33 mouse cellular contexts compared by ENCODE assay signal in genomic region chr1:58253466-58253865, GRCm38 (mm10). TPM values are rescaled to one million over a fixed set of nuclear protein-coding genes. Genes with fewer than 3 reads are reported as not detected.
A peak's percentile ranks its signal among the peaks of the same experiment; 100 is the strongest.
DNase-seq lines count a peak whose midpoint lies in the region; ATAC-seq lines count a peak whose summit lies in the region.
"Had no signal": no experiment of that assay in that cellular context is flagged by ENCODE, and none has a peak within 500 bp of the region (broad histone marks: within the 10 kb centered on the region; RNA-seq: fewer than 3 reads in every experiment).

No protein-coding gene starts in this region.

- no peak overlapping the region for H3K27ac ChIP-seq in embryonic facial prominence, embryonic 14.5 days (replicated peaks; ENCODE audit: low read depth, low read length)
- H3K27ac ChIP-seq: embryonic facial prominence, embryonic 15.5 days; forebrain, embryonic 13.5 days; hindbrain, embryonic 14.5 days; kidney, embryonic 15.5 days; layer of hippocampus, adult 2 months; limb, embryonic 13.5 days; midbrain, embryonic 13.5 days; neural tube, embryonic 13.5 days had no signal

- H3K4me3 ChIP-seq in embryonic facial prominence, embryonic 14.5 days (ENCODE audit: low read depth, low read length), result no peak overlapping the region
- H3K4me3 ChIP-seq: embryonic facial prominence, embryonic 15.5 days; forebrain, embryonic 13.5 days; heart, embryonic 12.5 days; kidney, embryonic 15.5 days; layer of hippocampus, adult 2 months; limb, embryonic 13.5 days; megakaryocyte, embryonic 14.5 days; midbrain, embryonic 13.5 days; neural tube, embryonic 13.5 days had no signal

- ATAC-seq in embryonic facial prominence, embryonic 14.5 days (ENCODE audit: low read depth), result peak; percentile 33; the same call in 1 of the 2 replicates
- ATAC-seq: CD4-positive, CD25-positive, alpha-beta regulatory T cell, adult 4 months; forebrain, embryonic 13.5 days; midbrain, embryonic 13.5 days had no signal

- H3K9me3 ChIP-seq in embryonic facial prominence, embryonic 14.5 days (ENCODE audit: control insufficient read depth, low read length), result no peaks in the 10 kb centered on the region
- H3K9me3 ChIP-seq: embryonic facial prominence, embryonic 15.5 days; forebrain, embryonic 13.5 days; heart, embryonic 12.5 days; kidney, embryonic 15.5 days; limb, embryonic 13.5 days; midbrain, embryonic 13.5 days; neural tube, embryonic 13.5 days had no signal

- no peak overlapping the region for H3K9ac ChIP-seq in embryonic facial prominence, embryonic 14.5 days (ENCODE audit: low read depth, low read length)
- H3K9ac ChIP-seq: embryonic facial prominence, embryonic 15.5 days; forebrain, embryonic 13.5 days; heart, embryonic 12.5 days; hindbrain, embryonic 14.5 days; kidney, embryonic 15.5 days; limb, embryonic 13.5 days; midbrain, embryonic 13.5 days; neural tube, embryonic 13.5 days had no signal

- no peaks in the 10 kb centered on the region for H3K36me3 ChIP-seq in embryonic facial prominence, embryonic 14.5 days (ENCODE audit: control insufficient read depth, insufficient read depth, low read length)
- H3K36me3 ChIP-seq: embryonic facial prominence, embryonic 15.5 days; heart, embryonic 12.5 days; kidney, embryonic 15.5 days; limb, embryonic 13.5 days; midbrain, embryonic 13.5 days; neural tube, embryonic 13.5 days had no signal

- peak; percentile 65 for DNase-seq in heart, adult 11 months
- no peak for DNase-seq in heart, postnatal 14 days
- DNase-seq in ES-CJ7 (ENCODE audit: low read depth, low spot score) (peak; percentile 30), ZHBTc4 (ENCODE audit: low read depth, low spot score) (peak; percentile 46)
- DNase-seq in embryonic facial prominence, embryonic 14.5 days (ENCODE audit: low spot score), result peak; percentile 21
- DNase-seq in right cerebral cortex, postnatal 10 days (ENCODE audit: low spot score in 2 of 2), result no peak
- no peak for DNase-seq in adrenal gland, adult 8-10 months
- DNase-seq: adrenal gland, postnatal 25 days; cerebellum, adult 11-12 months; cerebellum, adult 9-11 months; gastrocnemius, postnatal 14 days; kidney, adult 18-20 months; kidney, postnatal 25 days; thymus, adult 2 months; thymus, postnatal 36 days had no signal

- no peaks in the 10 kb centered on the region for H3K27me3 ChIP-seq in embryonic facial prominence, embryonic 14.5 days (replicated peaks; ENCODE audit: control insufficient read depth, insufficient read depth, low read length)
- H3K27me3 ChIP-seq: embryonic facial prominence, embryonic 15.5 days; forebrain, embryonic 13.5 days; heart, embryonic 12.5 days; kidney, embryonic 15.5 days; limb, embryonic 13.5 days; megakaryocyte, embryonic 14.5 days; midbrain, embryonic 13.5 days; neural tube, embryonic 13.5 days had no signal

- H3K4me1 ChIP-seq in embryonic facial prominence, embryonic 14.5 days (ENCODE audit: control insufficient read depth, insufficient read depth, low read length), result no peaks in the 10 kb centered on the region
- H3K4me1 ChIP-seq: embryonic facial prominence, embryonic 15.5 days; forebrain, embryonic 13.5 days; heart, embryonic 12.5 days; kidney, embryonic 15.5 days; limb, embryonic 13.5 days; megakaryocyte, embryonic 14.5 days; midbrain, embryonic 13.5 days; neural tube, embryonic 13.5 days had no signal

- H3K4me2 ChIP-seq in embryonic facial prominence, embryonic 14.5 days (ENCODE audit: low read depth, low read length), result no peak overlapping the region
- H3K4me2 ChIP-seq: embryonic facial prominence, embryonic 15.5 days; forebrain, embryonic 13.5 days; heart, embryonic 12.5 days; hindbrain, embryonic 14.5 days; kidney, embryonic 15.5 days; limb, embryonic 13.5 days; liver, embryonic 11.5 days; midbrain, embryonic 13.5 days; neural tube, embryonic 13.5 days had no signal

- WGBS in embryonic facial prominence, embryonic 14.5 days, result 68% methylated on average over 11 of the region's 11 CpGs

- intact Hi-C loops in heart, postnatal 14 days (cut with DNase I), result no loop called here

RNA-seq across cellular contexts. Expression of gene Aox2, which starts 24.7 kb away (rescaled TPM):
- total RNA-seq in heart, postnatal 14 days (2021), result under 1 TPM in 1 of 2 experiments, not detected in 1; 0.27 TPM
- polyA plus RNA-seq in embryonic facial prominence, embryonic 14.5 days (2014; fragmentation: Nextera tagmentation; extraction: Ambion mirVana), result 1.2 and 1.4 TPM in 2 replicates
- under 1 TPM in 3 of 4 experiments, not detected in 1; 0.06 to 0.15 (median 0.07) TPM for total RNA-seq in adrenal gland, adult 8-10 months (2022)
- total RNA-seq: granulocyte monocyte progenitor cell, adult 5-6 weeks; hematopoietic stem cell, adult 5-6 weeks; layer of hippocampus, adult 2 months; layer of hippocampus, postnatal 25 days; left cerebral cortex, postnatal 36 days had no signal
- polyA plus RNA-seq: forebrain, embryonic 13.5 days; heart, embryonic 12.5 days; heart, postnatal 0 days; liver, embryonic 11.5 days; liver, embryonic 16.5 days had no signal

RNA-seq across cellular contexts. Expression of gene Aox4, which starts 43.3 kb away (rescaled TPM):
- total RNA-seq in heart, postnatal 14 days (2021), result not detected
- polyA plus RNA-seq in embryonic facial prominence, embryonic 14.5 days (2014; fragmentation: Nextera tagmentation; extraction: Ambion mirVana), result 3.9 and 6.6 TPM in 2 replicates
- not detected for total RNA-seq in adrenal gland, adult 8-10 months (2022)
- total RNA-seq: adrenal gland, postnatal 25 days; granulocyte monocyte progenitor cell, adult 5-6 weeks had no signal
- polyA plus RNA-seq: heart, postnatal 0 days had no signal

Comparison
In these comparisons a context has a peak if more than half of its experiments do, and no peak if none do; other contexts are left out.
1. DNase-seq: peak in heart, adult 11 months (single experiment), ES-CJ7 (single experiment), ZHBTc4 (single experiment) and embryonic facial prominence, embryonic 14.5 days (single experiment); none in heart, postnatal 14 days (0 of 2), right cerebral cortex, postnatal 10 days (0 of 2) and adrenal gland, adult 8-10 months (single experiment).